Mouse (Mus musculus) intestine, embryonic 15.5 days (tissue): ENCODE measurements around the gene Blvrb. TPM values are rescaled to one million over a fixed set of nuclear protein-coding genes. Genes with fewer than 3 reads are reported as not detected.
"Not testable (repeated sequence)": the region's sequence is repeated elsewhere in the genome, so short reads cannot be mapped to it uniquely, and the experiment has no call there.

ENCODE experiments used
- ATAC-seq: fragments of 200-750 bp; cut with Nextera tagmentation; 2 replicates; pipeline ENCODE4 v1.8.0; 2017; ENCODE audit warnings: moderate TSS enrichment, moderate library complexity
- H3K27ac ChIP-seq: fragments of 300-500 bp; sonication (generic); 2 replicates; pipeline ENCODE4 v1.5.1; 2015; ENCODE audit warnings: mild to moderate bottlenecking, inconsistent platforms
- H3K27me3 ChIP-seq: fragments of 300-500 bp; sonication (generic); replicated peaks from 2 replicates; pipeline ENCODE4 v1.6.1; 2015; ENCODE audit warnings: inconsistent platforms
- H3K36me3 ChIP-seq: fragments of 300-500 bp; sonication (generic); 2 replicates; pipeline ENCODE4 v1.6.1; 2015; ENCODE audit warnings: inconsistent platforms
- H3K4me1 ChIP-seq: fragments of 300-500 bp; sonication (generic); replicated peaks from 2 replicates; pipeline ENCODE4 v1.6.1; 2015; ENCODE audit warnings: inconsistent platforms
- H3K4me2 ChIP-seq: fragments of 300-500 bp; sonication (generic); replicated peaks from 2 replicates; pipeline ENCODE4 v1.6.1; 2015; ENCODE audit warnings: mild to moderate bottlenecking, inconsistent platforms
- H3K4me3 ChIP-seq: fragments of 300-500 bp; sonication (generic); replicated peaks from 2 replicates; pipeline ENCODE4 v1.5.1; 2015; ENCODE audit warnings: inconsistent platforms
- H3K9ac ChIP-seq: fragments of 300-500 bp; sonication (generic); 2 replicates; pipeline ENCODE4 v1.6.1; 2015; ENCODE audit warnings: inconsistent platforms
- H3K9me3 ChIP-seq: fragments of 300-500 bp; sonication (generic); 2 replicates; pipeline ENCODE4 v1.6.1; 2016; ENCODE audit warnings: inconsistent platforms
- WGBS: fragments of 180-500 bp; shearing (Covaris S2); methylation state at CpG from one replicate; pipeline ENCODE4 v1.1.7; 2015; 5-methylcytosine and 5-hydroxymethylcytosine counted together
- polyA plus RNA-seq: library from polyadenylated mRNA; unstranded; fragments of >200 nt; fragmentation: Nextera tagmentation; extraction: Ambion mirVana; gene quantifications from 2 replicates; pipeline ENCODE4 v1.2.1, GENCODE M21; 2015

Gene Blvrb
- polyA plus RNA-seq, 1 experiment from 2014 or later: 60.4 TPM

GRCm38 (mm10) chr7:27490227-27490542, 42.4 kb downstream of the Blvrb start:
- 20% methylated on average over 4 of the region's 4 CpGs for WGBS
- no peak for ATAC-seq

GRCm38 (mm10) chr7:27490543-27491329, 43.0 kb downstream of the Blvrb start:
- peak; percentile 86 for ATAC-seq
- peak overlapping the region; percentile 90 for H3K27ac ChIP-seq
- H3K9ac ChIP-seq: peak overlapping the region; percentile 42
- no peaks in the 10 kb centered on the region for H3K9me3 ChIP-seq
- peaks cover 37% of the 10 kb centered on the region for H3K4me1 ChIP-seq
- H3K36me3 ChIP-seq: peaks cover 6% of the 10 kb centered on the region; the same call in 1 of the 2 replicates
- no peaks in the 10 kb centered on the region for H3K27me3 ChIP-seq
- H3K4me3 ChIP-seq: peak overlapping the region; percentile 36
- WGBS: under 1% methylated on average over 33 of the region's 33 CpGs
- peak overlapping the region; percentile 65 for H3K4me2 ChIP-seq

More at GRCm38 (mm10) chr7:27490227-27490542, 42.4 kb downstream of the Blvrb start:
- Histone ChIP-seq H3K36me3 (peaks cover 6% of the 10 kb centered on the region; the same call in 1 of the 2 replicates), H3K27me3 (no peaks in the 10 kb centered on the region), H3K4me2 (peak overlapping the region; percentile 65), H3K4me1 (peaks cover 40% of the 10 kb centered on the region), H3K9ac (peak overlapping the region; percentile 42), H3K27ac (peak overlapping the region; percentile 90), H3K9me3 (no peaks in the 10 kb centered on the region), H3K4me3 (peak overlapping the region; percentile 36)

DNA sequence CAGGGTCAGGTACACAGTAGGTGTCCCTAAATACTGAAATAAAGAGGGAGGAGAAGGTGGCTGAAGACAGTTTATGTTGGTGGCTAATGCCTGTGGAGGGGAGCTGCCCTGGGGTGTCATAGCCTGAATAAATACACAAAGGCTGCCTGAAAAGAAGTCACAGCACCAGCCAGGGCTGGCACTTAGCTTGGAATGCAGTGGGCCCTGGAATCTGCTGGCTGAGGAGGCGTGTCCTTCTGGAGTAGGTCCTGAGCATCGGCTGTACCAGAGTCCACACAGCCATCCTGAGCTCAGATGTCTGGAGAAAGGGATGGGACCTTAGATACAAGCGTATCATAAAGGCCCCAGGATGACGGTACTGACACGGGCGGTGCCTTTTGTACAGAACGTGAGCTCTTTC, 44.1 kb downstream of the Blvrb start:
- H3K4me1 ChIP-seq: peaks cover 36% of the 10 kb centered on the region
- H3K9ac ChIP-seq: 0 out of 2 replicates have a peak overlapping the region, but pooled peaks have one; percentile 21
- no peak overlapping the region for H3K4me3 ChIP-seq
- peaks cover 6% of the 10 kb centered on the region; the same call in 1 of the 2 replicates for H3K36me3 ChIP-seq
- WGBS: 55% methylated on average over 7 of the region's 7 CpGs
- no peak for ATAC-seq
- H3K9me3 ChIP-seq: no peaks in the 10 kb centered on the region
- peak overlapping the region; percentile 90 for H3K27ac ChIP-seq
- no peaks in the 10 kb centered on the region for H3K27me3 ChIP-seq
- no peak overlapping the region for H3K4me2 ChIP-seq

- no peak overlapping the region for H3K27ac ChIP-seq
- 61% methylated on average over 3 of the region's 3 CpGs for WGBS
- H3K27me3 ChIP-seq: no peaks in the 10 kb centered on the region
- peaks cover 34% of the 10 kb centered on the region for H3K4me1 ChIP-seq
- no peak overlapping the region for H3K4me2 ChIP-seq
- H3K4me3 ChIP-seq: no peak overlapping the region
- H3K9me3 ChIP-seq: no peaks in the 10 kb centered on the region
- no peak overlapping the region for H3K9ac ChIP-seq
- H3K36me3 ChIP-seq: peaks cover 6% of the 10 kb centered on the region; the same call in 1 of the 2 replicates
- ATAC-seq: no peak
Observed at GRCm38 (mm10) chr7:27493022-27493421, 45.2 kb downstream of the Blvrb start.

DNA sequence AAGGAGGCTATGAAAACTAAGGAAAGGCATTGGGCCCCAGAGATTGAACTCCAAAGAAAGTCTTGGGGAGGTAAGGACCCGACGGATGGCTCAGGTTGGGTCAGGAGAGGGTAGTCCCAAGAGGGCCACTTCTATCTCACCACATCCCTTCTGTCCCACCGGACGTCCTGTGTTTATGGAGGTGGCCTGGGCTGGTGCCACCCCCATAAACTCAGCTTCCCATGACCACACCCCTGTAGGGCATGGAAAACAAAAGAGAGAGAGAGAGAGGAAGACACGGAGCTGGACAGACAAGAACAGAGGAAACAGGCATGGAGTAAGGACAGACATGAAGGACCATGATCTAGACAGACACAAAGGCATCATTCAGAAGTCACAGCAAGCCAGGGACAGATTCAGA, 45.7 kb downstream of the Blvrb start:
- Histone ChIP-seq H3K36me3 (peaks cover 6% of the 10 kb centered on the region; the same call in 1 of the 2 replicates), H3K9ac (no peak overlapping the region), H3K27me3 (no peaks in the 10 kb centered on the region), H3K9me3 (no peaks in the 10 kb centered on the region), H3K4me2 (no peak overlapping the region), H3K27ac (no peak overlapping the region), H3K4me1 (peaks cover 30% of the 10 kb centered on the region), H3K4me3 (no peak overlapping the region)
- 69% methylated on average over 5 of the region's 5 CpGs for WGBS
- no peak for ATAC-seq

DNA sequence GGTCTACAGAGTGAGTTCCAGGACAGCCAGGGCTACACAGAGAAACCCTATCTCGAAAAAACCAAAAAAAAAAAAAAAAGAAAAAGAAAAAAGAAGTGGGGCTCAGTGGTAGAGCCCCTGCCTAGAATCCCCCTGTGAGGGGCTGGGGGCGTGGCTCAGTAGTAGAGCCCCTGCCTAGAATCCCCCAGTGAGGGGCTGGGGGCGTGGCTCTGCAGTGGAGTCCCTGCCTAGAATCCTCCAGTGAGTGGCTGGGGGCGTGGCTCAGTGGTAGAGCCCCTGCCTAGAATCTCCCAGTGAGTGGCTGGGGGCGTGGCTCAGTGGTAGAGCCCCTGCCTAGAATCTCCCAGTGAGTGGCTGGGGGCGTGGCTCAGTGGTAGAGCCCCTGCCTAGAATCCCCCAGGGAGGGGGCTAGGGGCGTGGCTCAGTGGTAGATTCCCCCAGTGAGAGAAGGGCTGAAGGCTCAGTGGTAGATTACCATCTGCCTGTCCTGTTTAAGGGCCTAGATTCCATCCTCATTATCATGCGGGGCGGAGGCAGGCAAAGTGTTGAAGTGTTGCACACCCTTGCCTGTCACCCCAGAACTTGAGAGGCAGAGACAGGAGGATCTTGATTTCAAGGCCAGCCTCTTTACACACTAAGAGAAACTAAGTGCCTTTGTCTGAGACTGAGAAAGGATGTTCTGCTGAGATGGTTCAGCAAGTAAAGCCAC, 47.0 kb downstream of the Blvrb start:
- H3K9ac ChIP-seq, H3K4me3 ChIP-seq, H3K36me3 ChIP-seq, H3K27ac ChIP-seq, H3K27me3 ChIP-seq, H3K4me2 ChIP-seq, H3K9me3 ChIP-seq, ATAC-seq: not testable (repeated sequence)
- H3K4me1 ChIP-seq: peaks cover 21% of the 10 kb centered on the region
- 87% methylated on average over 9 of the region's 9 CpGs for WGBS

DNA sequence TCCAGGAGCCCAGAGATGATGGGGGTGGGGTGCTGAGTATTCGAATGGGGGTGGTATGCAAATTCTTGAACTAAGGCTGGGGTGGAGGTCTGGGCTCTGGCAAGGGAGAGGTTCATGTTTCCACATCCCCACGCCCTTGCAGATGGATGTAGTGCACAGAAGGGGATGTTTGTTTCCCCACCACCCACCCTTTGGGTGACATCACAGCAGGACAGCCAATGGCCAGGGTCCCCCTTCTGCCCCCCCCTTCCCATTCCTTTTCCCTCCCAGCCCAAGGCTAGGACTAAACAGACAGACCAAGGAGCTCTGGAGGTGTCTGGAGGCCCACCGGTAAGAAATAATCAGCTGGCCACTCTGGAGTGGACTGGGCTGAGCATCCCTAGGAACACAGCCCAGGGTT, 51.3 kb downstream of the Blvrb start, which contains the start of gene Prx:
TSS of gene Prx (plus strand) at position 289 of the 400 bp plus-strand sequence.
- 45% methylated on average over 3 of the region's 3 CpGs for WGBS

GRCm38 (mm10) chr7:27501620-27502019, 53.8 kb downstream of the Blvrb start:
- Histone ChIP-seq H3K36me3 (no peaks in the 10 kb centered on the region), H3K4me1 (peaks cover 4% of the 10 kb centered on the region), H3K27me3 (no peaks in the 10 kb centered on the region), H3K4me3 (no peak overlapping the region), H3K9me3 (no peaks in the 10 kb centered on the region), H3K4me2 (no peak overlapping the region), H3K27ac (no peak overlapping the region; the same call in 1 of the 2 replicates), H3K9ac (no peak overlapping the region)
- no peak for ATAC-seq
- WGBS: 49% methylated on average over 4 of the region's 4 CpGs

More for the DNA sequence above, 51.3 kb downstream of the Blvrb start, which contains the start of gene Prx:
- H3K27me3 ChIP-seq: no peaks in the 10 kb centered on the region
- H3K4me3 ChIP-seq: no peak within 1 kb of the TSS
- no peaks in the 10 kb centered on the region for H3K9me3 ChIP-seq
- H3K27ac ChIP-seq: no peak within 1 kb of the TSS
- no peaks in the 10 kb centered on the region for H3K36me3 ChIP-seq
- 0 out of 2 replicates have a peak, but pooled peaks cover 3% of the 10 kb centered on the region for H3K4me1 ChIP-seq
- no peak within 1 kb of the TSS for H3K9ac ChIP-seq
- H3K4me2 ChIP-seq: no peak within 1 kb of the TSS
- ATAC-seq: no peak

GRCm38 (mm10) chr7:27506765-27507370, 59.1 kb downstream of the Blvrb start:
- no peak for ATAC-seq
- Histone ChIP-seq H3K9ac (no peak overlapping the region), H3K9me3 (no peaks in the 10 kb centered on the region), H3K27ac (peak overlapping the region; percentile 100), H3K27me3 (no peaks in the 10 kb centered on the region), H3K4me2 (peak overlapping the region; percentile 78), H3K4me1 (peaks cover 9% of the 10 kb centered on the region), H3K4me3 (peak overlapping the region; percentile 59), H3K36me3 (no peaks in the 10 kb centered on the region)
- 32% methylated on average over 9 of the region's 9 CpGs for WGBS

GRCm38 (mm10) chr7:27507711-27508647, 60.2 kb downstream of the Blvrb start:
- Histone ChIP-seq H3K27ac (peak overlapping the region; percentile 100), H3K9me3 (no peaks in the 10 kb centered on the region), H3K36me3 (no peaks in the 10 kb centered on the region), H3K9ac (peak overlapping the region; percentile 77), H3K4me1 (peaks cover 9% of the 10 kb centered on the region), H3K4me2 (peak overlapping the region; percentile 78), H3K27me3 (no peaks in the 10 kb centered on the region), H3K4me3 (peak overlapping the region; percentile 59)
- WGBS: under 1% methylated on average over 52 of the region's 54 CpGs
- peak; percentile 95 for ATAC-seq

GRCm38 (mm10) chr7:27508648-27509005, 60.8 kb downstream of the Blvrb start:
- peak overlapping the region; percentile 78 for H3K4me2 ChIP-seq
- peak; percentile 78 for ATAC-seq
- peak overlapping the region; percentile 100 for H3K27ac ChIP-seq
- H3K9me3 ChIP-seq: no peaks in the 10 kb centered on the region
- H3K36me3 ChIP-seq: no peaks in the 10 kb centered on the region
- peaks cover 9% of the 10 kb centered on the region for H3K4me1 ChIP-seq
- WGBS: 19% methylated on average over 6 of the region's 6 CpGs
- no peaks in the 10 kb centered on the region for H3K27me3 ChIP-seq
- 0 out of 2 replicates have a peak overlapping the region, but pooled peaks have one; percentile 28 for H3K9ac ChIP-seq
- peak overlapping the region; percentile 59 for H3K4me3 ChIP-seq
